Mouse (Mus musculus) intestine, embryonic 14.5 days (tissue): ENCODE measurements around the gene Iffo2. TPM values are rescaled to one million over a fixed set of nuclear protein-coding genes. Genes with fewer than 3 reads are reported as not detected.

ENCODE experiments used
- ATAC-seq: fragments of 200-750 bp; cut with Nextera tagmentation; replicated peaks from 2 replicates; pipeline ENCODE4 v1.8.0; 2017; ENCODE audit warnings: low read depth, moderate number of reproducible peaks, moderate TSS enrichment, moderate library complexity; ENCODE audit not compliant: low FRiP score, low TSS enrichment
- DNase-seq: peaks from one replicate; pipeline ENCODE4 v3.0.0-alpha.2; 2018; ENCODE audit warnings: low spot score
- H3K27ac ChIP-seq: fragments of 300-500 bp; sonication (generic); 2 replicates; pipeline ENCODE4 v1.5.1; 2014; ENCODE audit warnings: low read depth, mild to moderate bottlenecking, control low read depth
- H3K27me3 ChIP-seq: fragments of 300-500 bp; sonication (generic); replicated peaks from 2 replicates; pipeline ENCODE4 v1.6.1; 2014; ENCODE audit warnings: low read length, control low read depth; ENCODE audit not compliant: control insufficient read depth, insufficient read depth
- H3K36me3 ChIP-seq: fragments of 300-500 bp; sonication (generic); 2 replicates; pipeline ENCODE4 v1.6.1; 2014; ENCODE audit warnings: low read length, control low read depth; ENCODE audit not compliant: control insufficient read depth, insufficient read depth
- H3K4me1 ChIP-seq: fragments of 300-500 bp; sonication (generic); replicated peaks from 2 replicates; pipeline ENCODE4 v1.6.1; 2014; ENCODE audit warnings: low read length, control low read depth, mixed read lengths; ENCODE audit not compliant: control insufficient read depth, insufficient read depth
- H3K4me2 ChIP-seq: fragments of 300-500 bp; sonication (generic); 2 replicates; pipeline ENCODE4 v1.6.1; 2014; ENCODE audit warnings: low read length
- H3K4me3 ChIP-seq: fragments of 300-500 bp; sonication (generic); 2 replicates; pipeline ENCODE4 v1.5.1; 2014; ENCODE audit warnings: low read depth, low read length, control low read depth, mixed read lengths
- H3K9ac ChIP-seq: fragments of 300-500 bp; sonication (generic); 2 replicates; pipeline ENCODE4 v1.6.1; 2014; ENCODE audit warnings: mild to moderate bottlenecking, low read length
- H3K9me3 ChIP-seq: fragments of 300-500 bp; sonication (generic); 2 replicates; pipeline ENCODE4 v1.6.1; 2016; ENCODE audit warnings: low read length, control low read depth; ENCODE audit not compliant: control insufficient read depth
- WGBS: fragments of 180-500 bp; shearing (Covaris S2); extraction: QIAGEN DNeasy Blood & Tissue Kit; methylation state at CpG from one replicate; pipeline ENCODE4 v1.1.7; 2014; 5-methylcytosine and 5-hydroxymethylcytosine counted together
- polyA plus RNA-seq: library from polyadenylated mRNA; unstranded; fragments of >200 nt; fragmentation: Nextera tagmentation; extraction: Ambion mirVana; gene quantifications from 2 replicates; pipeline ENCODE4 v1.2.1, GENCODE M21; 2014

The Iffo2 gene
- polyA plus RNA-seq, 1 experiment from 2014 or later = 5.2 TPM

DNA sequence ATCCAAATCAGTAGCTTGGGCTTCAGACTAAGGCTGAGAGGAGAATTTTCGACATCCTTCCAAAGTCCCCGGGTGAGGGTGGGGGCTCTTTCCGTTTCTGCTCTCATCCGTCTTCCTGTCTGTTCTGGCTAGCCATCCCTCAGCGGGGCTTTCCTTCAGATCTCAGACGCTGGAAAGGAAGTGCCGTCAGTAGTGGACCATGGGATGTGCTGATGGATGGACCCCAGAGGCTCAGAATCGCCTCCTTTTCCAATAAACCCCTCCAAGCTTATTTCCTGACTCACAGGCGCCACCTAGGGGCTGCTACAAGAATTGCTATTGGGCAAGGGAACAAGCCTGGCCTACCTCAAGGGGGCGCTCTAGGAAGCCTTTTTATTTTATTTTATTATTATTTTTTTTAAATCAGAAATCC is 81.2 kb downstream of the Iffo2 start:
- Histone ChIP-seq H3K4me2 (0 out of 2 replicates have a peak overlapping the region, but pooled peaks have one; percentile 22), H3K4me1 (peaks cover 6% of the 10 kb centered on the region; the same call in 1 of the 2 replicates), H3K27ac (no peak overlapping the region), H3K9me3 (peaks cover 5% of the 10 kb centered on the region; the same call in 1 of the 2 replicates), H3K36me3 (peaks cover 55% of the 10 kb centered on the region), H3K9ac (no peak overlapping the region), H3K4me3 (no peak overlapping the region), H3K27me3 (no peaks in the 10 kb centered on the region)
- WGBS = 9% methylated on average over 10 of the region's 10 CpGs
- DNase-seq (peak; percentile 94), ATAC-seq (peak; percentile 61)

GRCm38 (mm10) chr4:139614524-139615260 is 84.3 kb downstream of the Iffo2 start:
- Histone ChIP-seq H3K36me3 (peaks cover 43% of the 10 kb centered on the region), H3K27ac (no peak overlapping the region), H3K4me3 (no peak overlapping the region), H3K9me3 (peaks cover 5% of the 10 kb centered on the region; the same call in 1 of the 2 replicates), H3K27me3 (no peaks in the 10 kb centered on the region), H3K9ac (no peak overlapping the region), H3K4me1 (peaks cover 6% of the 10 kb centered on the region; the same call in 1 of the 2 replicates), H3K4me2 (no peak overlapping the region)
- no peak for DNase-seq
- WGBS = 93% methylated on average over 21 of the region's 21 CpGs
- no peak for ATAC-seq

- Histone ChIP-seq H3K36me3 (peaks cover 38% of the 10 kb centered on the region), H3K4me1 (no peaks in the 10 kb centered on the region), H3K9ac (peak overlapping the region; percentile 29; the same call in 1 of the 2 replicates), H3K4me2 (peak overlapping the region; percentile 46), H3K27me3 (no peaks in the 10 kb centered on the region), H3K27ac (peak overlapping the region; percentile 52; the same call in 1 of the 2 replicates), H3K9me3 (peaks cover 5% of the 10 kb centered on the region; the same call in 1 of the 2 replicates), H3K4me3 (peak overlapping the region; percentile 33)
- DNase-seq = no peak
- peak; percentile 75 for ATAC-seq
- WGBS = 16% methylated on average over 23 of the region's 24 CpGs
Observed at GRCm38 (mm10) chr4:139616276-139617000, 86.1 kb downstream of the Iffo2 start.

GRCm38 (mm10) chr4:139617001-139617364 is 86.6 kb downstream of the Iffo2 start:
- H3K36me3 ChIP-seq = peaks cover 38% of the 10 kb centered on the region
- peak overlapping the region; percentile 52; the same call in 1 of the 2 replicates for H3K27ac ChIP-seq

GRCm38 (mm10) chr4:139619765-139620164 is 89.4 kb downstream of the Iffo2 start:
- 73% methylated on average over 6 of the region's 6 CpGs for WGBS
- H3K36me3 ChIP-seq = peaks cover 14% of the 10 kb centered on the region; the same call in 1 of the 2 replicates
- H3K27ac ChIP-seq = no peak overlapping the region
- no peak overlapping the region for H3K4me2 ChIP-seq
- no peak overlapping the region for H3K4me3 ChIP-seq
- no peaks in the 10 kb centered on the region for H3K9me3 ChIP-seq
- no peak overlapping the region for H3K9ac ChIP-seq
- H3K27me3 ChIP-seq = no peaks in the 10 kb centered on the region
- peaks cover 19% of the 10 kb centered on the region for H3K4me1 ChIP-seq
- no peak for DNase-seq
- ATAC-seq = no peak

More at GRCm38 (mm10) chr4:139617001-139617364, 86.6 kb downstream of the Iffo2 start:
- peak overlapping the region; percentile 46 for H3K4me2 ChIP-seq
- ATAC-seq (no peak), DNase-seq (no peak)
- WGBS = 55% methylated on average over 3 of the region's 3 CpGs
- H3K4me1 ChIP-seq = peaks cover under 1% of the 10 kb centered on the region; the same call in 1 of the 2 replicates
- H3K4me3 ChIP-seq = no peak overlapping the region
- peaks cover 5% of the 10 kb centered on the region; the same call in 1 of the 2 replicates for H3K9me3 ChIP-seq
- no peaks in the 10 kb centered on the region for H3K27me3 ChIP-seq
- no peak overlapping the region for H3K9ac ChIP-seq

- Histone ChIP-seq H3K9me3 (no peaks in the 10 kb centered on the region), H3K27me3 (no peaks in the 10 kb centered on the region), H3K36me3 (peaks cover 3% of the 10 kb centered on the region; the same call in 1 of the 2 replicates), H3K4me3 (peak within 1 kb of the TSS; percentile 75), H3K4me1 (peaks cover 19% of the 10 kb centered on the region), H3K9ac (peak within 1 kb of the TSS; percentile 66), H3K27ac (peak within 1 kb of the TSS; percentile 79), H3K4me2 (peak within 1 kb of the TSS; percentile 91)
- WGBS = under 1% methylated on average over 35 of the region's 38 CpGs
- peak; percentile 99 for DNase-seq
- ATAC-seq = peak; percentile 100
Observed at GRCm38 (mm10) chr4:139622373-139623282, 92.3 kb downstream of the Iffo2 start, which contains the start of gene Aldh4a1. Gene Aldh4a1, plus strand, starts transcription at chr4:139622866.

DNA sequence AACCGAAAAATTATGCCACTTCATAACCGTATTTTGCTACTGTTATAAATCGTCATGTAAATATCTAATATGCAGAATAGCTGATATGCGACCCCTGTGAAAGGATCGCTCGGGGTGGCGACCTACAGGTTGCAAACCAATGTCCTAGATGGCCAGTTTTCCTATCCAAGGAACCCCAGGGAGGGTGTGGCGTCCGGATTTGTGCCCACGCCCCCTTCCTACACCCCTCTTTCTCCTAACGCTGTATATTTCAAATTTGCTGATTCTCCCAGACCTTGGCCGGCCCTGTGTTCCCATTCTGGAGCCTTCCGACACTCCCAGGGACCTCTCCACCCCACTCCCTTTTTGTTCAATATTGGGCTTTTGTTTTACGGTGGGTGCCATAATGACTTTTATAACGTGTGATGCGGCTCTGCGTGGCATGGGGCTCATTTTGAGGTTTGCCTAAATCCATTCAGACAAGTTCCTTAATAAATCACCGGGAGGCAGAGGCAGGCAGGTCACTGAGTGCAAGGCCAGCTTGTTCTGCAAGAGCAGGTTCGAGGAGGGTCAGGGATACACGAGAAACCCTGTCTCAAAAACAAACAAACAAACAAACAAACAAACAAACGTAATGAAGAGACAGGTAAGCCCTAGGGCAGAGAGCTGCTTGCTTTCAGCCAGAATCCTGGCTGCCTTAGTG is 93.2 kb downstream of the Iffo2 start:
- Histone ChIP-seq H3K36me3 (no peaks in the 10 kb centered on the region), H3K4me3 (peak overlapping the region; percentile 75), H3K9ac (peak overlapping the region; percentile 66), H3K9me3 (no peaks in the 10 kb centered on the region), H3K4me1 (peaks cover 19% of the 10 kb centered on the region), H3K27me3 (no peaks in the 10 kb centered on the region), H3K27ac (peak overlapping the region; percentile 79), H3K4me2 (peak overlapping the region; percentile 91)
- ATAC-seq (no peak), DNase-seq (no peak)
- WGBS = 19% methylated on average over 21 of the region's 21 CpGs
